Comparison of ENCODE assay signal across 9 mouse cellular contexts in genomic region chr4:119880270-119880669, GRCm38 (mm10).
"Had no signal": no experiment of that assay in that cellular context is flagged by ENCODE, and none has a peak within 500 bp of the region (broad histone marks: within the 10 kb centered on the region; RNA-seq: fewer than 3 reads in every experiment).

No protein-coding gene starts in this region.

- DNase-seq: kidney, adult 11 months; kidney, adult 9 months; kidney, postnatal 10 days; lung, embryonic 14.5 days; lung, postnatal 10 days; lung, postnatal 4 days; spleen, adult 18-20 months; thymus, postnatal 36 days had no signal

- ATAC-seq: hindbrain, postnatal 0 days had no signal
